Mouse (Mus musculus) ES-Bruce4 (cell line): ENCODE measurements around the gene Ubl4b.

Experiments used
- CTCF ChIP-seq: IDR thresholded peaks from one replicate; pipeline ENCODE4 v1.8.1; 2011; ENCODE audit warnings: low read depth, low read length
- EP300 ChIP-seq: IDR thresholded peaks from 2 replicates; pipeline ENCODE4 v1.6.1; 2011; ENCODE audit warnings: low read depth, low read length; ENCODE audit not compliant: insufficient read depth

DNA sequence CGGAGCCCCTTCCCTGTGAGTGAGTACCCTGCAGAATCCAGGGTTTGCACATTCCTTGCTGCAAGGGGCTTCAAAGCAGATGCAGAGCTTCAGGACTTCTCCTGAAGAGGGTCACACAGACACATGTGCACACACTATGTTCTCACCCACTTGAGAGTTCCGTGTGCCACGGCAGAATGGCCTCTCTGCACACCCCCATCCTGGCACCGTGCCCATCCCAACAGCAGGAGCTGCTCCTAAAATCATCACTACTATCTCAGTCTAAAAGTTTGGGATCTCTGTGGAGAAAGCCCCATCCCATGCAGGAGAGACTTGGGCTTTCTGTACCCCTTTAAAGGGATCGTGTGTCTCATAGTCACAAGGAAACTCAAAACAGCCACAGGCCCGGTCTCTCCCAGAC lies 31.6 kb upstream of the Ubl4b start:
- no peak for TF ChIP-seq CTCF
- no peak for TF ChIP-seq EP300
